Mouse (Mus musculus): Measurements from ENCODE around the gene Prune1. TPM values are rescaled to one million over a fixed set of nuclear protein-coding genes. Genes with fewer than 3 reads are reported as not detected.

Gene Prune1
- total RNA-seq (2023): 10 to 100 TPM; 21.7 to 23.4 TPM

DNA sequence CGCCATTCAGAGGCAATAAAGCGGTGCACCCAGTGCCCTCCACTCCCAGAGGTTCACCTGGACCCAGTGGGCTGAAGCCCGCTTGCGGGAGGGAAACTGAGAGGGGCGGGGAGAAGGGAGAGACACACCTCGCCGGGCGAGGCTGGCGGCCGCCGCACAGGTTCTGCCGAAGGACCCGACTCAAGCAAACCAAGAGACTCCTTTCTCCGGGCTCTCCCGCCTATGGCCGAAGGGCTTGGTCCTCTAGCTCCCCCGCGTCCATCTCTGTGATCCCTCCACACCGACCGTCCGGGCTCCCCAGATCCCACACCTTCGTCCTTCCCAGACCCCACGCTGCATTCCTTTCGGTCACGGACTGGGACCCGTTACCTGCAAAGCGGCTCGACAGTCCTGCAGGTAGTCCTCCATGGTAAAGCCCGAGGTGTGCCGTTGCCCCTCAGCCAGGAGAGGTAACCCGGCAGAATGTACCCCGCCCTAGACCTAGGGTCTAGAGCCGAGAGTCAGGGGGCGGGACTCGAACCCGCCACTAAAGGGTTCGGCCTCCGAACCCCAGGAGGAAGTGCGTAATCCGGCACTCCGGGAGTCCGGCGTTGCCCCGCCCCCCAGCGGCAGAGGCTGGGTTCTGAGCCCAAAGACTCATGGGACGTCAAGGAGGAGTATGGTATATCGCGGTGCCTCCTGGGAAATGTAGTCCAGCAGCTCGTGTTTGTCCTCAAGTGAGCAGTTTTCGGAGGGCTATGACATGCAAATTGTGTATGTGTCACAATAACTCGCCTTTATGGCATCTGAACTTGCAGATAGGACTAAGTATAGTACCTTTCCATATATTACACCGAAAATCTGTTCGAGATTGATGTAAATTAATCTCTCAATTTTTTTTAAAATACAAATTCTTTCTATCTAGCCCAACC is at the start of gene Prune1, which contains the start of gene Mindy1:
Prune1 (minus strand) TSS at position 861 of the 911 bp plus-strand sequence.
Mindy1 (plus strand) TSS at position 130 of the 911 bp plus-strand sequence.

DNA sequence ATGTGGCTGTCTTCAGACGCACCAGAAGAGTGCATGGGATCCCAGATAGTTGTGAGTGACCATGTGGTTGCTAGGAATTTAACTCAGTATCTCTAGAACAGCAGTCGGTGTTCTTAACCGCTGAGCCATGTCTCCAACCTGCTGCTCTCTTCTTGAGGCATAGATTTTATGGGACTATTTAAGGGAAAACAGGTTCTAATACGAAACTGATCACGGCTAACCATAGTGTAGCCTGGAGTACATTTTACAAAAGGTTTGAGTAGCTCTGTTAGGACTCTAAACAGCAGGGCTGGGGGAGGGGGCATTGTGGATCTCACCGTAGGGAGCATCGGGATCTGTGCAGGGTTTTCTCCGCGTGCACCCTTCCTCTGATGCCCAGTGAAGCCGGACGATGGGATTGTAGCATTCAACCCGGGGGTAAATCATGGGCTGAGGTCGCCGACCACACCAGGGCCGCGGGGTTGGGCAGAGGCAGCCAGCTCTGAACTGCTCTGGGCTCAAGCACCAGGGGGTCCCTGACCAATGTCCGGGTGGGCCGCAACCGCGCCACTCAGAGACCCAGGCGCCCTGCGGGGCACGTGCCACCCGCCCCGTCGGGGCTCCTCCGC is 32.7 kb upstream of the Prune1 start, which contains the start of gene Cers2:
Cers2 (plus strand) TSS at position 306 of the 608 bp plus-strand sequence.

DNA sequence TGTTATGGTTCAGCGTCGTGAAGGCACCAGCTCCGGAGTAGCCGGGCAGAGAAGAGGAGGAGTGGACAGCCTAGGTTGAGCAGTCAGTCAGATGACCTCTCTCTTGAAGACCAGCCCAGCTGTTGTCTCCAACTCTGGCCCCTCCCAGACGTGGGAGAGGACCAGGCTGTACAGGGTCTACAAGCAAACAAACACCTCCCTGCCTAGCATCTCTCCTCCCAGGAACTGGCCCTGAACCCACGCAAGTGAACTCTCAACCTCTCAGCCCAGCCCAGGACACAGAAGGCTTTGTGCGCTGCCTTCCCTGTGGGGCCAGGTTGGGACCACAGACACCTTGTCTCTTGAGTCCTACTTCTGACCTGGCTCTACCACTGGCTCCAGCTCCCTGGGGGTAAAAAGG is 25.2 kb upstream of the Prune1 start, which contains the start of gene Anxa9:
Anxa9 (minus strand) TSS at position 77 of the 400 bp plus-strand sequence.

GRCm38 (mm10) chr3:95250783-95251424 is 31.0 kb downstream of the Prune1 start, which contains the start of gene Bnipl:
Gene Bnipl, minus strand, starts transcription at chr3:95251193.

DNA sequence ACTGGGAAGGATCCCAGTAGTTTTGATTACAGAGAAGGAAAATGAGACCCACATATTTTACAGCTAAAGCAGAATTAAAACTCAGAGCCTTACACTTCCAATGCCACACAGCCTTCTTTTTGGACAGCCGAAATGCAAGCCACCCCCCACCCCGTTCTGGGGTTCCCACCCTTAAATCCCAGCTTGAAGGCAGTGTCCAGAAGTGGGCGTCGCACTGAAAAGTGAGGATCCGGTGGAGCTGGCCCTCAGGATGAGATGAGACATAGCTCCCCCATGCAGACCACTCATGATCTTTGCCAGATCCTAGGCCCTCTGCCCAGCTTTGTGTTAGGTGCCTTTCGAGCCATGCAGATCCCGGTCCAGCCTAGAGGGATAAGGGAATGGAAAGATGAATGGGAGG is 40.4 kb downstream of the Prune1 start, which contains the start of gene Gm128:
Gm128 (minus strand) TSS at position 101 of the 400 bp plus-strand sequence.

DNA sequence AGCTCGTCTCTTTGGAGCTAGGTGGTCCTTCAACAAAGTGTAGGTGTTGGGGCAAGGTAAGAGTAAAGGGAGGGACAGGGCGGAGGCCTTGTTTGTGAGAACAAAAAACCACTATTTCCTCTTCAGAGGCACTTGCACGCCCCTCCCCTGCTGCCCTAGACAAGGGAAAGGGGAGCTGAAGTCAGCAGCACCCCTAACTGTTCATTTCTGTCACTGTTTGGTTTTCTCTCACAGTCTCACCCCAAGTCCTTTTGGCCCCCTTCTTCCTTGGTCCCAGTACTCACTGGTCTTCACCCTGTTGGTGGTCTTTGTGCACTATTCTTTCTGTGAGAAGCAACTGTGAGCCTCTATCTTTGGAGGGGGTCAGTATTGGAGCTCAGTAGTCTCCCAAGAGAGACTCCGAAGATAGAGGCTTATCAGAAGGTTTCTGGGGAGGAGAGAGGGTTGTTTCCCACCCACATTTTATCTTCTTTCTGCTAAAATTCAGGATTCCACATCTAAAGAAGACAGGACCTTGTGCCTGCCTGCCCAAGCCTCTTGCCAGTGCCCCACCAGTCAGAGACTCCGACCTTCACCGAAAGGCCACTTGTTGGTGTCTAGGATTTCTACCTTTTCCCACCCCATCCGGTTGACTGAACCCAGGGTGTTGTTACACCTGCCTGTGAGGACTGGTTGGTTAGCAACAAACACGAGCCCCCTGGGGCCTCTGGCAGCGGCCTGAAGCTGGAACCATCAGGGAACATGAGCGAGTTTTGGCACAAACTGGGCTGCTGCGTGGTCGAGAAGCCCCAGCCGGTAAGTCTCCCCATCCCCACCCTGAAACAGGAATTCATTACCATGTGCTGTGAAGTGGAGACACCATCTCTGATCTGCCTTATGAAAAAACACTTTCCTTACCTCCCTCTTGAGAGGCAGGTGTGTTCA is 50.3 kb downstream of the Prune1 start, which contains the start of gene Mllt11:
Mllt11 (minus strand) TSS at position 874 of the 924 bp plus-strand sequence.

DNA sequence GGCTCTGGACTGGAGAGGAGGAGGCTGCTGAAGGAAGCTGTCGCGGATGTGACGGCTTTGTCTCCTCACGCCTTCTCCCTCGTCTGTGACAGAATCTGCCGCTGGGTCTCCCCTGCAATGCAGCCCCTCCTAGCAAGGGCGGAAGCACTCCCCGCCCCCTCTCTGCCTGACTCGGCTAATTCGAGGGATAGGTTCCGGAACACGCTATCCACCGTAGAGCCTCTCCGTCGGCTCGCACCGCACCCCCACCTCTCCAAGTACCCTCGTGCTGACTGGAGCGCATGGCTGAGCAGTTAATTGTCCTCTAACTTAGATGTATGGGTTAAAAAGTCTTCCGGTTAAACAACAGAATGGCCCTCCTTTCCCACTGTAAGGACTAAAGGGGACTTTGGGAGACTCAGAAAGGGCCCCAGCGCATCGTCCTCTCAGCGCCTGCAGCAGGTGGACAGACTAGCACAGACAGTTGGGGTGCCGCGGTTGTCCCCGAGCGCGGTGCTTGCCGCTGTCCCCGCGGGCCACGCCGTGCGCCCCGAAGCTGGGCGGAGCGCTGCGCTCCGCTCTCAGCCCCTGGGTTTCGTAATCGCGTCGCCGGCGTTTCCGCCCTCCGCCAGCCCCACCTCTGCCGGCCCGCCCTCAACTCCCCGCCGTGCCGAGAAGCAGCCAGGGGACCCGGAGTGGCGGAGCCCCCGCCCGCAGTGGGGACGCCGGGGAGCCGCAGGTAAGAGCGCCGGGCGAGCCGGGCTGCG is 53.6 kb downstream of the Prune1 start, which contains the start of gene Cdc42se1:
Cdc42se1 (plus strand) TSS at position 585 of the 746 bp plus-strand sequence.

DNA sequence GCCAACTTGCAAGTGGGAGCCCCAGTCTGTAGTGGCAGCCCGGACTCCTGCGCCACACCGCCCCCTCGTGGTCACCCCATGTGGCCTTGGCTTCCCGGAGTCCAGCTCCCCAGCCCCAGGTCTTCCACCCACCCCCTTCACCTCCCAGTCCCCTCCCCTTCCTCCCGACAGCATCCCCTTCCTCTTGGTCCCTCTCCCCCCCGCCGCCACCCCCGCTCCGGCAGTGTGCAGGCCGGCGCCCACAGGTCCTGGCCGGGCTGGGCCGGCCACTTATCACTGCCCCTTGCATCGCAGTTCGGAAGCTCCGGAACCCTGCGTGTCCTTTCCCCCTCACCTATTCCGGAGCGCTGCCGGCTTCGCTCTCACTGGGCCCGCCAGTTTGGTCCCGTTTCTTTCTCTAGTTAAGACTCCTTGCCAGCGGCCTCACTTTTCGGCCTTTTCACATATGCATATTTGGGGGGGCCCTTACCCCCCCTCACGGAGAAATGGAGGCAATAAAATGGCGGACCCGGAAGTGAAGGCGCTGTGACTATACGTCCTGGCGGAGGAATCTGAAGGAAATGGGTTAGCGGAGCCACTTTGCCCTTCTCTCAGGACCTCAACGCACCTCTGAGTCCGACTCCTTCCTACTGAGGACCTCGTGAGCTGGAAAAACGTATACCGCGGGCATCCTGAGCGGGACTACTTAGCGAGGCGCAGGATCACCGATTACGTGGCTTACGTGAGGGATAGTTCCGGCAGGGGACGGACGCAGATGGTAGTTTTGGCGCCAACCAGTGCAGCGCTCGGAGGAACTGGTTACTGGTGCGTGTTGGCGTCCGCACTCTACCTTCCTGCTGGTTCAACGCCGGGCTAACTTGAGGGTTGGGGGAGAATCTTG is 64.4 kb downstream of the Prune1 start, which contains the start of gene Gabpb2:
Gabpb2 (minus strand) TSS at position 662 of the 880 bp plus-strand sequence.

Other genes with a start within 250 kb of the Prune1 start
- gene Psmd4, start 239.5 kb downstream of the Prune1 start, total RNA-seq (2023): 10 to 100 TPM; 87.5 to 94.1 TPM
- 10 to 100 TPM; 24.1 to 25.7 TPM for gene Pip5k1a, start 175.1 kb downstream of the Prune1 start, total RNA-seq (2023)
- 10 to 100 TPM; 31.7 to 35.6 TPM for gene Vps72, start 171.1 kb downstream of the Prune1 start, total RNA-seq (2023)
- gene Tmod4, start 157.6 kb downstream of the Prune1 start, total RNA-seq (2023): 1 to 10 TPM in 1 of 2 experiments, under 1 TPM in 1; 0.91 to 1.3 TPM
- gene Scnm1, start 148.1 kb downstream of the Prune1 start, total RNA-seq (2023): 10 to 100 TPM; 40.4 to 48.0 TPM
- gene Lysmd1, start 148.0 kb downstream of the Prune1 start, total RNA-seq (2023): 1 to 10 TPM; 2.0 to 2.4 TPM
- gene Tnfaip8l2, start 139.7 kb downstream of the Prune1 start, total RNA-seq (2023): 10 to 100 TPM; 91.8 to 96.8 TPM
- under 1 TPM; 0.26 to 0.33 TPM for gene Sema6c, start 121.6 kb downstream of the Prune1 start, total RNA-seq (2023)
- gene Gabpb2, start 64.2 kb downstream of the Prune1 start, total RNA-seq (2023): 10 to 100 TPM; 39.2 to 39.9 TPM
- gene Cdc42se1, start 53.3 kb downstream of the Prune1 start, total RNA-seq (2023): 100 to 1,000 TPM; 255 TPM
- 1 to 10 TPM; 1.1 to 2.4 TPM for gene Mllt11, start 49.9 kb downstream of the Prune1 start, total RNA-seq (2023)
- gene Gm128, start 40.5 kb downstream of the Prune1 start, total RNA-seq (2023): under 1 TPM; 0.20 to 0.36 TPM
- gene Bnipl, start 30.9 kb downstream of the Prune1 start, total RNA-seq (2023): not detected
- gene Mindy1, start 731 bp downstream of the Prune1 start, total RNA-seq (2023): 100 to 1,000 TPM; 157 to 168 TPM
- gene Anxa9, start 25.1 kb upstream of the Prune1 start, total RNA-seq (2023): 1 to 10 TPM; 1.9 to 2.5 TPM
- gene Cers2, start 32.7 kb upstream of the Prune1 start, total RNA-seq (2023): 100 to 1,000 TPM; 132 to 151 TPM
- gene Setdb1, start 75.1 kb upstream of the Prune1 start, total RNA-seq (2023): 10 to 100 TPM; 20.7 to 21.6 TPM
- not detected for gene 4930558C23Rik, start 120.8 kb upstream of the Prune1 start, total RNA-seq (2023)
- 10 to 100 TPM; 53.6 to 54.3 TPM for gene Arnt, start 152.3 kb upstream of the Prune1 start, total RNA-seq (2023)
- under 1 TPM; 0.75 to 0.78 TPM for gene Ctsk, start 217.2 kb upstream of the Prune1 start, total RNA-seq (2023)
- 100 to 1,000 TPM; 172 to 255 TPM for gene Ctss, start 244.7 kb upstream of the Prune1 start, total RNA-seq (2023)